Mouse (Mus musculus) layer of hippocampus, postnatal 10 days (tissue): ENCODE data around the gene Tmem174. TPM values are rescaled to one million over a fixed set of nuclear protein-coding genes. Genes with fewer than 3 reads are reported as not detected.

Experiments used
- DNase-seq, 2 experiments: peaks; one replicate each; pipeline ENCODE4 v3.0.0; 2021; ENCODE audit warnings: low spot score in 2 of 2
- total RNA-seq, 2 experiments: library from RNA; stranded (reverse); gene quantifications; 2 replicates each; pipeline ENCODE4 v1.2.3; 2021

Gene Tmem174
- total RNA-seq, 2 experiments from 2014 or later: not detected

- DNase-seq: no peak
These were observed 50.2 kb downstream of the Tmem174 start for GRCm38 (mm10) chr13:98586817-98587575.

Other genes starting within 250 kb of the Tmem174 start
- not detected for gene Gm10320, start 145.4 kb downstream of the Tmem174 start, total RNA-seq
- gene Tmem171, start 57.4 kb upstream of the Tmem174 start, total RNA-seq: not detected
- gene Fcho2, start 178.0 kb upstream of the Tmem174 start, total RNA-seq: 10 to 100 TPM; 36.0 to 37.1 TPM